Mouse (Mus musculus): Measurements from ENCODE around the gene Dolpp1. TPM values are rescaled to one million over a fixed set of nuclear protein-coding genes. Genes with fewer than 3 reads are reported as not detected.

The Dolpp1 gene
- polyA plus RNA-seq, 1 experiment from 2014 or later: 21.9 TPM

DNA sequence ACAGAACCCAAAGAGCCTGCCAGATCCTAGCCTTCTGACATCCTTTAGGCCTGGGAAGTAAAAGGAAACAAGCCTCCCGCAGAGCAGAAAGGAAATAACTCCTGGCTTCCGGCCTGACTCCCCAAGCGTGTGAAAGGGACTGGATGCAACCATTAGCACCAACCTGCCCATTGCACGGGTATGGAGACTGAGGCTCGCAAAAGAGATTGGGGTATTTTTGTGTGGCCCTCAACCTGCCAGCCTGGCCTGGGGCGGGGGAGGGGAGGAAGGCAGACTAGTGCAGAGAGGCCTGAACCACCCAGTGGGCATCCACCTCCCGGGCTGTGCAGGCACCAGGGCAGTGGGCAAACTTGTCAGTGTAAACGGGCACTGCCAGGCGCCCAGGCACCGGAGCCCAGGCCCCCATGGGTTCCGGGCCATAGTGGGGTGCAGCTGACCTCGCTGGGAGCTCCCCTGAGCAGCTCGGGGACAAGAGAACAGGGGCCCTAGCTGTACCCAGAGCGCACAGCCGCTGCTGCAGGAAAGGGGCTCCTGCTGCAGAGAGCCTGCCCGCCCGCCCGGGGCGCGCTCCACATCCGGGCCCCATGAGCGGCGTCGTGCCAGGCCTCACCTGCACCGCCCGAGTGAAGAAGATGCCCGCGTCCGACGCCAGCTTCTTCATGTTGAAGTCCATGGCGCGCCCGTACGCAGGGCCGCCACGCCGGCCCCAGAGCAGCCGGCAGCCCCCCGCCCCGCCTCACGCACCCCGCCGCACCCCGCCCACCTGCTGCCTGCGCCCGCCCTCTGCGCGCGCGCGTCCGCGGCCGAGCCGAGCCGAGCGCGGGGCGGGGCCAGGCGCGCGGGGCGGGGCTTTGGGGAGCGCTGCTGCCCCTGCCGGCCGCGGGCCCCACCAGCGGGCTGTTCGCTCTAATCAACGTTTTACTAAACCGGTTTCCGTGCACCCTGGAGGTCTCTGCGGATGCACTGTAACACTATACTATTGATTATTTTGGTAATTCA lies 33.2 kb upstream of the Dolpp1 start, which contains the start of gene Sh3glb2:
Gene Sh3glb2 (minus strand): TSS at position 805 of the 999 bp plus-strand sequence.
- 2% methylated on average over 73 of the region's 73 CpGs for WGBS
- ATAC-seq (ENCODE audit: insufficient number of reproducible peaks, low FRiP score): peak; percentile 78
- Histone ChIP-seq H3K9me3 (replicated peaks) (0 out of 2 replicates have a peak, but pooled peaks cover 4% of the 10 kb centered on the region), H3K9ac (peak within 1 kb of the TSS; percentile 92), H3K27ac (ENCODE audit: poor library complexity, severe bottlenecking) (peak within 1 kb of the TSS; percentile 91), H3K4me2 (peak within 1 kb of the TSS; percentile 92), H3K4me3 (peak within 1 kb of the TSS; percentile 84), H3K36me3 (peaks cover 14% of the 10 kb centered on the region), H3K27me3 (replicated peaks) (no peaks in the 10 kb centered on the region), H3K4me1 (replicated peaks) (peaks cover 44% of the 10 kb centered on the region)

DNA sequence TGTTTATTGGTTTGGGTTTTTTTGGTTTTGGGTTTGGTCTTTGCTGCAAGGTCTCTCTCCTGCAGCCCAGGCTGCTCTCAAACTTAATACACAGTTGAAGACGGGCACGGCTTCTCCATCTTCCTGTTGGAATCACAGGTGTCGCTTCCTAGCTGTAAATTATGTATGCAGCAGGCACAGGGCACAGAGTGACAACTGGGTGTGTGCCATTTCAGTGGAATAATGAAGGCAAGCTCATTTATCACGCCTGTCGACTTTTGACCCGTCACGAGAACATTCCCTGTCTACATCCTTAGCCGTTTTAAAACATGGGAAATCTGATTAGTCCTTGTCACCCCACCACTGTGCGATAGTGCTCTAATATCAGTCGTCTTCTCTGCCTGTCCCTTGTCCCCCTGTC lies 31.4 kb upstream of the Dolpp1 start:
- Histone ChIP-seq H3K9me3 (replicated peaks) (0 out of 2 replicates have a peak, but pooled peaks cover 4% of the 10 kb centered on the region), H3K36me3 (no peaks in the 10 kb centered on the region), H3K9ac (no peak overlapping the region), H3K27me3 (replicated peaks) (no peaks in the 10 kb centered on the region), H3K4me1 (replicated peaks) (peaks cover 45% of the 10 kb centered on the region), H3K4me3 (no peak overlapping the region), H3K27ac (ENCODE audit: poor library complexity, severe bottlenecking) (no peak overlapping the region), H3K4me2 (no peak overlapping the region)
- no peak for ATAC-seq (ENCODE audit: insufficient number of reproducible peaks, low FRiP score)
- WGBS: 76% methylated on average over 10 of the region's 10 CpGs

DNA sequence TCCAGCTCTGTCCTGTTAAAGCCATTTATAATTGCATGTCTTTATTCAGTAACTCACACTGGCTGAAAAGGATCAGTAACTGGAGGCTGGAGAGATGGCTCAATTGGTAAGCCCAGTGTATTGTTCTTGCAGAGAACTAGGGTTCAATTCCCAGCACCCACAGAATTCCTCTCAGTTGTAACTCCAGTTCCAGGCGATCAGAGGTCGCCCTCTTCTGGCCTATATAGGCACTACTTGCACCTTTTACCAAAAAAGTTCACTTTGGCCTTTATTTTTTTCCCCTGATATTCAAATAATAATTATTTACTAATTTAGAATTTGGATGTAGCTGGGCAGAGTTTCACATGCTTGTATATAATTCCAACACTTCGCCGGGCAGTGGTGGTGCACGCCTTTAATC lies 29.2 kb upstream of the Dolpp1 start:
- ATAC-seq (ENCODE audit: insufficient number of reproducible peaks, low FRiP score): no peak
- peaks cover 39% of the 10 kb centered on the region for H3K4me1 ChIP-seq (replicated peaks)
- H3K36me3 ChIP-seq: peaks cover 16% of the 10 kb centered on the region
- no peaks in the 10 kb centered on the region for H3K27me3 ChIP-seq (replicated peaks)
- 67% methylated on average over 5 of the region's 5 CpGs for WGBS
- H3K9ac ChIP-seq: no peak overlapping the region
- H3K4me3 ChIP-seq: no peak overlapping the region
- 0 out of 2 replicates have a peak, but pooled peaks cover 4% of the 10 kb centered on the region for H3K9me3 ChIP-seq (replicated peaks)
- no peak overlapping the region for H3K27ac ChIP-seq (ENCODE audit: poor library complexity, severe bottlenecking)
- H3K4me2 ChIP-seq: no peak overlapping the region

DNA sequence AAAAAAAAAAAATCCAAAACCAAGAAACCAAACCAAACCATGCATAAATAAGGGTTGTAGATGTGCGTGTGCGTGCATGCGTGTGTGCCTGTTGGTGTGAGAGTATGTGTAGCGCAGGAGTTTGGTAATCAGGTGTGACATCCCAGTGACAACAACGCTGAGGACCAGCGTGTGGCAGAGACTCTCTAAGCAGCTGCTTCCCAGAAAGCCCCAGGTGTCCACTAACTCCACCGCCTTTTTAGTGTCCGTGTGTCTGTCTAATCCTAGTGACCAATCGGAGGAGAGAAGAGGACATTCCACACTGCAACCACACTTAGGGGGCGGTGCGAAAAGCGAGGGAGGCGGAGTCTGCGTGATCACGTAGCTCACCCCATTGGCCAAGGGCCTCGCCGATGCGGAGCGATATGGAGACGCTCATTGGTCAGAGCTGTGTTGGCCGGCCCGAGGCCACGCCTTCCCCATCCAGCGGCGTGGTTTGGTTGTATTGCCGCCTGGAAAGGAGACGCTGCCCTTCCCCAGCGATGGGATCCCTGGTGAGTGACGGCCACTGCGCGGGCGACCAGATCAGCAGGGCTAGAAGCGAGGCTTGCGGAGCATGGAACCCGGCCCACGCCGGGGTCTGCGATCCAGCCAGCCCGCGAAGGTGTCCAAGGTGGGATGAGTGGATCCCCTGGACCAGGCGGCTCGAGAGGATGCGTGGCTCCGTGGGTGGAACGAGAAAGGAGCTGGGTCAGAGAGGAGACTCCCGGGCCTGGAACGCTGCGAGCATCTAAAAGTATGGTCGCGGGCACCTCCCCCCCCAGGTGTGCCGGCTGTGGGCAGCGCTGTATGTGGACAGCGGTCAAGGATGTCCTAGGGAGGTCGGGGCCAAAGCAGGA lies 28.0 kb upstream of the Dolpp1 start, which contains the start of gene Miga2:
Gene Miga2 (plus strand): TSS at position 461 of the 878 bp plus-strand sequence.
- peaks cover 27% of the 10 kb centered on the region for H3K36me3 ChIP-seq
- no peaks in the 10 kb centered on the region for H3K27me3 ChIP-seq (replicated peaks)
- H3K4me2 ChIP-seq: peak within 1 kb of the TSS; percentile 74
- peak within 1 kb of the TSS; percentile 78 for H3K4me3 ChIP-seq
- 0 out of 2 replicates have a peak, but pooled peaks cover 4% of the 10 kb centered on the region for H3K9me3 ChIP-seq (replicated peaks)
- H3K27ac ChIP-seq (ENCODE audit: poor library complexity, severe bottlenecking): peak within 1 kb of the TSS; percentile 85
- under 1% methylated on average over 54 of the region's 54 CpGs for WGBS
- peak; percentile 99 for ATAC-seq (ENCODE audit: insufficient number of reproducible peaks, low FRiP score)
- peak within 1 kb of the TSS; percentile 94 for H3K9ac ChIP-seq
- peaks cover 30% of the 10 kb centered on the region for H3K4me1 ChIP-seq (replicated peaks)

DNA sequence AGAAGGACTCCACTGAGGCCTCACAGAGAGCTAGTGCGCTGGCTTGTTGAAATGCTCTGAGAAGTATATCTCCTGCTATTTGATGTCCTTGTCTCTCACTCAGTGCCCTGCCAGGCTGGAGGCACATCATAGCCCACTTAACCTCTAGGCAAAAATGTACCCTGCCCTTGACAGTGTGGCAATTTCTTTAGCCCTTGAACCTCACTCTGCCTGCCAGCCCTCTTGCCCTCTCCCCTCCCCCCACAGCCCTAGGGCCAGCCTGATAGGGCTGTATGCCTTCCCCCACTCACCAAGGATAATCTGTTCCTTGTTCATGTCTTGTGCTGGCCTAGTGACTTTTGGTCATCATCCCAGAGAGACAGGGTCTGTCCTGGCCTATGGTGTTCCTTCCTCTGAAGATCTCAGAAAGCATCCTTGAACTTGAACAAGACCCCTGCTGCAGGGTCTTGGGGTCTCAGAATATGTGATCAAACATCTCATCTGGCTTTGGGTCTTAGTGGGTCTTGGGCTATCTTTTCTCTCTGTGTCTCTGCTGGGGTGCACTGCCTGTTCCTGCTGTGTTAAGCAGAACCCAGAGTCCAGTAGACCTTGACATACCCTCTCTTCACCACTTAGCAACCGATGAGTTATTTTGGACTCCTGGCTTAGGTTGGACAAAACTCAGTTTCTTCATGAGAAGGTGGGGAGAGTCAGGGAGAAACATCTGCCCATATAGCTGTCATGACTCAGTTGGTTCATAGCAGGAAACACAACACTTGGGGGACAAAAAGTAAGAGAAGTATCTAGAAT lies 26.6 kb upstream of the Dolpp1 start:
- H3K27ac ChIP-seq (ENCODE audit: poor library complexity, severe bottlenecking): 0 out of 2 replicates have a peak overlapping the region, but pooled peaks have one; percentile 31
- WGBS: 70% methylated on average over 2 of the region's 2 CpGs
- peak overlapping the region; percentile 94 for H3K9ac ChIP-seq
- no peak for ATAC-seq (ENCODE audit: insufficient number of reproducible peaks, low FRiP score)
- peak overlapping the region; percentile 78 for H3K4me3 ChIP-seq
- peak overlapping the region; percentile 74 for H3K4me2 ChIP-seq
- H3K9me3 ChIP-seq (replicated peaks): 0 out of 2 replicates have a peak, but pooled peaks cover 4% of the 10 kb centered on the region
- H3K27me3 ChIP-seq (replicated peaks): no peaks in the 10 kb centered on the region
- H3K36me3 ChIP-seq: peaks cover 42% of the 10 kb centered on the region
- peaks cover 27% of the 10 kb centered on the region for H3K4me1 ChIP-seq (replicated peaks)

DNA sequence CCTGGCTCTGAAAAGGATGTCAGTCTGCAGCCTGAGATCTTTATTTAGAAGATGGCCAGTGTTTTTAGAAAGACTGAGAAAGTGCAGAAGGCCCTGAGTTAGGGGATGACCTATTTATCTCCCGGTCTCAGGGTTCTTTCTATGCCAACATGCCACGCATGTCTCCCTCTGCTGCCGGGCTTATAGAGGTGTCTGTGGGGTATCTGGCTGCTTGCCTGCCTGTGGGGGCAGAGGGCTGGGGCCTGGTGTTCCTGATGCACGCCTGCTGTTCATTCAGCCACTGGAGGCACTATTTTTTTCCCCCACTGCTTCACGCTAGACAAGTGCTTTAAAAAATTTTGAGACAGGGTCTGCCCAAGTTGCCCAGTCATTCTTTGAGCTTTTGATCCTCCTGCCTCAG lies 25.9 kb upstream of the Dolpp1 start:
- Histone ChIP-seq H3K27me3 (replicated peaks) (no peaks in the 10 kb centered on the region), H3K4me3 (no peak overlapping the region), H3K27ac (ENCODE audit: poor library complexity, severe bottlenecking) (0 out of 2 replicates have a peak overlapping the region, but pooled peaks have one; percentile 31), H3K9ac (no peak overlapping the region; the same call in 1 of the 2 replicates), H3K4me2 (peak overlapping the region; percentile 29), H3K36me3 (peaks cover 49% of the 10 kb centered on the region), H3K9me3 (replicated peaks) (0 out of 2 replicates have a peak, but pooled peaks cover 4% of the 10 kb centered on the region), H3K4me1 (replicated peaks) (peaks cover 27% of the 10 kb centered on the region)
- WGBS: 53% methylated on average over 5 of the region's 5 CpGs
- no peak for ATAC-seq (ENCODE audit: insufficient number of reproducible peaks, low FRiP score)

DNA sequence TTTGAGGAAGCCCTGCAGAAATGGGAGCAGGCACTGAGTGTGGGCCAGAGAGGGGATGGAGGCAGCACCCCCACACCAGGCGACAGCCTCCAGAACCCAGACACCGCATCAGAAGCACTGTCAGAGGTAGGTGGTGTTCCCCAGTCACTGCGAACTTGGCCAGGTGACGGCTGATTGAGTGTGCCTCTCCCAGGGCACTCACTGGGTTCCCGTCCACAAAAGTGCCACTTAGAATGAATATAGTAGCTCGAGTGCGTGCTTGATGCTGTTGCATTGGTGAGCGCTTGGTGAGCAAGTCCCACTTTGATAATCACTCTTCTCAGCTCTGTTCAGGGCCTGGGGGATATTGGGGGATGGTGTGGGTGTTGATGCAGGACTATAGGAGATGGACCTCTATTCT lies 20.5 kb upstream of the Dolpp1 start:
- Histone ChIP-seq H3K36me3 (peaks cover 96% of the 10 kb centered on the region), H3K4me3 (no peak overlapping the region), H3K4me2 (no peak overlapping the region), H3K27me3 (replicated peaks) (no peaks in the 10 kb centered on the region), H3K9ac (no peak overlapping the region), H3K9me3 (replicated peaks) (no peaks in the 10 kb centered on the region), H3K27ac (ENCODE audit: poor library complexity, severe bottlenecking) (no peak overlapping the region), H3K4me1 (replicated peaks) (peaks cover 7% of the 10 kb centered on the region)
- no peak for ATAC-seq (ENCODE audit: insufficient number of reproducible peaks, low FRiP score)
- 93% methylated on average over 8 of the region's 8 CpGs for WGBS

DNA sequence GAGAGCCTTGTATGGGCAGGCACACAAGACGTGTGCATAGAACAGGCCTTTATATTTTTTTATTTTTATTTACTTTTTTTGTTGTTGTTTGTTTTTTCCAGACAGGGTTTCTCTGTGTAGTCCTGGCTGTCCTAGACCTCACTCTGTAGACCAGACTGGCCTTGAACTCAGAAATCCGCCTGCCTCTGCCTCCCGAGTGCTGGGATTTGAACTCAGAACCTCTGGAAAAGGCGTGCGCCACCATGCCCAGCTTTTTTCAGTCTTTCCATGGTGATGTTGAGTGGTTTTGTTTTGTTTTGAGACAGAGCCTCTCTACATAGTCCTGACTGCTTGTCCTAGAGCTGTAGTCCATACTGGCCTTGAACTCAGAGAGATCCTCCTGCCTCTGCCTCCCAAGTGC lies 19.3 kb upstream of the Dolpp1 start:
- Histone ChIP-seq H3K9ac (no peak overlapping the region), H3K36me3 (peaks cover 97% of the 10 kb centered on the region), H3K27ac (ENCODE audit: poor library complexity, severe bottlenecking) (no peak overlapping the region), H3K27me3 (replicated peaks) (no peaks in the 10 kb centered on the region), H3K4me1 (replicated peaks) (no peaks in the 10 kb centered on the region), H3K9me3 (replicated peaks) (no peaks in the 10 kb centered on the region), H3K4me3 (no peak overlapping the region), H3K4me2 (no peak overlapping the region)
- WGBS: 95% methylated on average over 5 of the region's 5 CpGs
- ATAC-seq (ENCODE audit: insufficient number of reproducible peaks, low FRiP score): no peak

DNA sequence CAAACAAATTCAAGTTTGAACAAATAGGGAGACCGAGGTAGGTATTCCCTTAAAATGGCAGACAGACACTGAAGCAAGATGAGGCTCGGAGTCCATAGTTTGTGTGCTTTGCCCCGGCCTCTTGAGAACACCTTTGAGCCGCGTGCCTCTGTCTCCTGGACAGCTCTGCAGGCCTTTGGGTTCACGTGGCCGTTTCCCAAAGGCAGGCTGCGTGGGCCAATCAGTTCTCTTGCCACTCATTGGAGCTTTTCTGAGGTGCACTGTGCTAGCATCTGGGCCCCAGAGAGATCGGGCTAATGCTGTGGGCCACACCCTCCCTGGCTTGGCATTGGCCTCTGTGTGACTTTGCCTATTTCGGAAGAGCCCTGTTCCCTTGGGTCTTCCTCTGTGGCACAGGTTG lies 16.2 kb upstream of the Dolpp1 start:
- Histone ChIP-seq H3K4me1 (replicated peaks) (no peaks in the 10 kb centered on the region), H3K4me2 (no peak overlapping the region), H3K4me3 (no peak overlapping the region), H3K27ac (ENCODE audit: poor library complexity, severe bottlenecking) (no peak overlapping the region), H3K9me3 (replicated peaks) (no peaks in the 10 kb centered on the region), H3K9ac (no peak overlapping the region), H3K27me3 (replicated peaks) (no peaks in the 10 kb centered on the region), H3K36me3 (peaks cover 97% of the 10 kb centered on the region)
- no peak for ATAC-seq (ENCODE audit: insufficient number of reproducible peaks, low FRiP score)
- 92% methylated on average over 10 of the region's 10 CpGs for WGBS

DNA sequence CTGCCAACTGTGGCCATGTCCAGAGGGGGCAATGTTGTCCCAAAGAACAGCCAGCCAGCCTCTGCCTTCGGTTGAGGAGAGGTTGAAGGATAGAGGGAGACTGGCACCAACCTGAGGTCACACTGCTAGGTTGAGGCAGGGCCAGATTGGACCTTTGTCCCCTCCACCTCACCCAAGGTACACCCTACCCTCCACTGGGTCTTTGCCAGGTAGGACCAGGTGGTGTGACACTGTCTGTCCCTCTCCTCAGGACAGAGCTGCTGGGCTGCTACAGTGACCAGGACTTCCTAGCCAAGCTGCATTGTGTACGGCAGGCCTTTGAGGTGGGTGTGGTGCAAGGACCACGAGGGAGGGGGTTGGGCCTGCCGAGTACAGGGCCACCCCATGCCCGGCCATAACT lies 14.3 kb upstream of the Dolpp1 start:
- Histone ChIP-seq H3K4me1 (replicated peaks) (no peaks in the 10 kb centered on the region), H3K27ac (ENCODE audit: poor library complexity, severe bottlenecking) (no peak overlapping the region), H3K4me2 (no peak overlapping the region), H3K9ac (no peak overlapping the region), H3K9me3 (replicated peaks) (no peaks in the 10 kb centered on the region), H3K36me3 (peaks cover 96% of the 10 kb centered on the region), H3K4me3 (no peak overlapping the region), H3K27me3 (replicated peaks) (no peaks in the 10 kb centered on the region)
- WGBS: 84% methylated on average over 5 of the region's 5 CpGs
- 0 out of 2 replicates have a peak, but pooled peaks have one; percentile 1 for ATAC-seq (ENCODE audit: insufficient number of reproducible peaks, low FRiP score)
